Mouse (Mus musculus) urinary bladder, postnatal 10 days (tissue): ENCODE measurements around the gene Rnf31.
A peak's percentile ranks its signal among the peaks of the same experiment; 100 is the strongest.

Source experiments
- DNase-seq: peaks from one replicate; pipeline ENCODE4 v3.0.0; 2022; ENCODE audit warnings: low spot score

The Rnf31 gene

GRCm38 (mm10) chr14:55577871-55578667 lies 13.4 kb upstream of the Rnf31 start, which contains the start of gene Psme1:
Gene Psme1 (plus strand): TSS chr14:55578123.
- DNase-seq, result peak; percentile 30

DNA sequence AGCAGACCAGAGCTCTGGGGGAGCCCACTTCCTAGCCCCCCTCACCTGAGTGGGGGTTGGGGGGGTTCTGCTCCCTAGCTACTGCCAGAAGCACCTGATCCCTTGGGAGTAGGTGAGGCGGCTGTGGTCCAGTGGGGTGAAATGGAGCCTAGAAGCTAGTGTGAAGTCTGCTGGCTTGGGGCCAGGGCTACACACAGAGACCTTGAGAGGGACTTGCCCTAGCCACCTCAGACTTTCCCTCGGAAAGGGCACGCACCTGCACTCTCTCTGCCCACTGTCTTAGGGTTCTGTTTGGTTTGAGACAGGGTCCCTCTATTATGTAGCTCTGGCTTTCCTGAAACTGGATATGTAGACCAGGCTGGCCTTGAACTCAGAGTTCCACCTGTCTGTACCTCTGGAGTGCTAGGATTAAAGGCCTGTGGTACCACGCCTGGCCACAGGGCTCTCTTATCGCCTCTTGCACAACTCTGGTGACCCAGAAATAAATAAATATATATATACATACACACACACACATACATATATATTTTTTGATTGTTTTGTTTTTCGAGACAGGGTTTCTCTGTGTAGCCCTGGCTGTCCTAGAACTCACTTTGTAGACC lies 12.7 kb upstream of the Rnf31 start:
- DNase-seq, result no peak

GRCm38 (mm10) chr14:55579511-55580496 lies 11.7 kb upstream of the Rnf31 start:
- DNase-seq, result no peak

DNA sequence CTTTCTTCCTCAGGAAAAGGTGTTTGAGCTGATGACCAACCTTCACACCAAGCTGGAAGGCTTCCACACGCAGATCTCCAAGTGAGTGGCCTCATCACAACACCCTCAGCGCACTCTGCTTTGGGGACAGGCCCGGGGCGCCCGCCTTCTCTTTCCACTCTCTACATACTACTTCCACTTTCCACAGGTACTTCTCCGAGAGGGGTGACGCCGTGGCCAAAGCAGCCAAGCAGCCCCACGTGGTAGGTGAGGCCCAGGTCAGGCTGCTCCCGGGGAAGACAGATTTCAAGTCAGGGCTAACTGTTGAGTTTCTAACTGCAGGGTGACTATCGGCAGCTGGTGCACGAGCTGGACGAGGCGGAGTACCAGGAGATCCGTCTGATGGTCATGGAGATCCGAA lies 10.8 kb upstream of the Rnf31 start:
- DNase-seq, result no peak

DNA sequence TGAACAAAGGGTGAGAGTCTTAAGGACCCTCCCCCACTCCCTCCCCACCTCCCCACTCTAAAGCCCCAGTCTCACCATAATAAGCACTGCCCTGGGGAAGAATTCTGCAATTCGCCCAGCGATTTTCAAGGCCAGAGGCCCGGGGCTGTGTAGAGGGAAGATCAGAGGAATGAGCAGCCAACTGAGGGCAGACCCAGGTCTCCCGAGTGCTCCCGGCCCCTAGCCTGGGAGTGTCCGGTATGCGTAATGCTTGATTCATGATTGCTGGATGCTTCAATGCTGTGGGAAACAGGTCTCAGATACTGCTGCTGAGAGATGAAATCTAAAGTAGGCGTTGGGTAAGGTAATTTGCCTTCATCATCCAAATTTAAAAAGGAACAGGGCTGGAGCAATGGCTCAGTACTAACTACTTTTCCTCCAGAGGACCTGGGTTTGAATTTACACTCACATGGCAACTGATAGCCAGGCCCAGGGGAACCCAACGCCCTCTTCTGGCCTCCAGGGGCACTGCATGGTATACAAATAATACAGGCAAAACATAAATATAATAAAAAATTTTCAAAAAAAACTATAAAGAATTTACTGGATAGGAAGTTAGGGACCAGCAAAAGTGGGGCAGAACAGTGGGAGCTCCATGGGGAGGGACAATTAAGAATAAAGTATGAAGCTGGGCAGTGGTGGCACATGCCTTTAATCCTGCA lies 9.4 kb upstream of the Rnf31 start:
- DNase-seq, result no peak

GRCm38 (mm10) chr14:55584303-55584701 lies 7.2 kb upstream of the Rnf31 start:
- DNase-seq, result no peak

- DNase-seq, result no peak
These were observed 6.6 kb upstream of the Rnf31 start, which contains the start of gene Emc9 for GRCm38 (mm10) chr14:55584702-55585565. Gene Emc9 (minus strand): TSS chr14:55585302.

- no peak for DNase-seq
These were observed 5.9 kb upstream of the Rnf31 start for GRCm38 (mm10) chr14:55585566-55585960.

- DNase-seq, result no peak
These were observed 5.4 kb upstream of the Rnf31 start for GRCm38 (mm10) chr14:55586149-55586548.

DNA sequence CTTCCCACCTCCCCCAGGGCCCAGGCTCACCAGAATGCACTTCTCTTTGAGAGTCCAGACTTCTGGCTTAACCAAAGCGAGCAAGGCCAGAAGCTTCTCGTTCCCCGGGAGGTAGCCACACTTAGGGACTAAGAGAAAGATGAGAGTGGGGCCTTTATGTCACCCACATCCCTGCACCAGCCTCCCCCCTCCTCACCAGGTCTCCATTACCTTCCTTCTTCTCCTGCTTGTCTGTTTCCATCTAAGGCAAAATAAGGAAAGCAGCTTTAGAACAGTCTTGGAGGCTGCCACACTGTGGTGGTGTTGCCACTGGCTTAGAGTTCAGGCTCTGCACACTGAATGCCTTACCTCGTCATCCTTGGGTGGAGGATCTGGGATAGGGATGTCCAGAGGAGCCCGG lies 2.2 kb upstream of the Rnf31 start:
- DNase-seq, result no peak

DNA sequence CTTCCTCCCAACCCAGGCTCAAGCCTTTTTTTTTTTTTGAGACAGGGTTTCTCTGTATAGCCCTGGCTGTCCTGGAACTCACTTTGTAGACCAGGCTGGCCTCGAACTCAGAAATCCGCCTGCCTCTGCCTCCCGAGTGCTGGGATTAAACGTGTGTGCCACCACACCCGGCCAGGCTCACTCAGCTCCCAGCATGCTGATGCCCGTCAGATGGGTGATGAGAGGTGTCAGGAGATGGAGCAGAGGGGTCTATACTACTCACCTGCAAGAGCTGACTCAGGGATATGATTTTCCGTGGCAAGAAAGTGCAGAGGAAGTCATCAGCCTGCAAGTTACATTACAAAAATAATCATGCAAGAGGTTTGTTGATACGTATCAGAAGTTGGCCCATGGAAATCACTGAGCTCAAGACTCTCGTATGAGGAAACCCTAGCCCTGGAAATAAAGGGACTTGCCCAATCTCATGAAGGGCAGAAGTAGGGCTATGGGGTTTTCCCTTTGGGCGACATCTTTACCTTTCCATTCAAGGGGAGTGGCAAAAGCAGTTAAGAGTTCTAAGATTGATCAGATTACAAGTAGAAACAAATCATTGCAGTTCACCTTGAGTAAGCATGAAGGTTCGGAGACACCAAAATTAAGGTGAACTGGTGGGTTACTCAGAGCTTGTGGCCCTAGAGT lies 1.6 kb upstream of the Rnf31 start:
- no peak for DNase-seq

GRCm38 (mm10) chr14:55590748-55591330 lies 669 bp upstream of the Rnf31 start, which contains the start of gene Psme2:
Gene Psme2 (minus strand): TSS chr14:55591113.
- peak; percentile 76 for DNase-seq

DNA sequence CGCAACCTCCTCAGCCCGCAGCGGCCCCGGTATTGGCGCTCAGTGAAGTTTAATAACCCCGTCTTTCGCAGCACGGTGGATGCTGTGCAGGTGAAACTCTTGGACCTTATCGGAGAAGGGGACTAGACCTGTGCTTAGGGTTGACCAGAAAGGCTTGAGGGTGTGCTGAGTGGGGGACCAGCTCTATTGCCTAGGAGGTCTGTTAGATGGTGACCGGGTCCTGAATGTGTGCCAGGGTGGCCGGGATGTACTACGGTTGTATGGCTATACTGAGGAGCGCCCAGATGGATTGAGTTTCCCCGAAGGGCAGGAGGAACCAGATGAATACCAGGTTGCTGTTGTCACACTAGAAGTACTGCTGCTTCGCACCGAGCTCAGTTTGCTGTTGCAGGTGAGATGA lies 718 bp downstream of the Rnf31 start:
- DNase-seq, result no peak

GRCm38 (mm10) chr14:55596036-55596690 lies 4.7 kb downstream of the Rnf31 start:
- no peak for DNase-seq

DNA sequence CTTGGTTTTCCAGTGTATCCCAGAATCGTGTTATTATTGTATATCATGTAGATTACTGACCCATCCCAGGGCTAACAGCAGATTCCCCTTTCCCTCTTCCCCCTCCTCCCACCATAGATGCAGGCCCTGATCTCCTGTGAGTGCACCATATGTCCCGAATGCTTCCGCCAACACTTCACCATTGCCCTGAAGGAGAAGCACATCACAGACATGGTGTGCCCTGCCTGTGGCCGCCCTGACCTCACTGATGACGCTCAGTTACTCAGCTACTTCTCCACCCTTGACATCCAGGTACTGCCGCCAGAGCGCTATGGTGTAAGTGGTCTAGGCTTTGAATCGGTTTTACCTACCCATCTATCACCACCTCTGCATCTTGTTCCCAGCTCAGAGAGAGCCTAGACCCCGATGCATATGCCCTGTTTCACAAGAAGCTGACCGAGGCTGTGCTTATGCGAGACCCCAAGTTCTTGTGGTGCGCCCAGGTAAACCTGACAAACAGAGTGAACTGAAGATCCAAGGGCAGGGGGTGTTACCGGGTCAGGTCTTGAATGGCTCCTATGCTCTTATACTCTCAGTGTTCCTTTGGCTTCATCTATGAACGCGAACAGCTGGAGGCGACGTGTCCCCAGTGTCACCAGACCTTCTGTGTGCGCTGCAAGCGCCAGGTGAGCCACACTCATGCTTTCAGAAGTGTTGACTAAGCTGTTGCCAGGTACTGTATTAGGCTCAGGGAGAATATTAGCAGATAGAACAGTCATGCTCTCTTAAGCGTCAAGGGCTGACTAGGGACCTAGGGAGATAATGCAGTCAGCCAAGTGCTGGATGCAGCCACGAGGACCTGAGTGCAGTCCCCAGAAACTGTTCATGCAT lies 7.2 kb downstream of the Rnf31 start:
- no peak for DNase-seq

- no peak for DNase-seq
These were observed 11.7 kb downstream of the Rnf31 start, which contains the start of gene Irf9 for GRCm38 (mm10) chr14:55603271-55603632. Gene Irf9 (plus strand): TSS chr14:55603571.

GRCm38 (mm10) chr14:55603633-55604576 lies 12.4 kb downstream of the Rnf31 start:
- peak; percentile 61 for DNase-seq
